Mouse (Mus musculus) lung, adult 2 months (tissue): ENCODE results near the gene Ttc16. TPM values are rescaled to one million over a fixed set of nuclear protein-coding genes. Genes with fewer than 3 reads are reported as not detected.

ENCODE experiments used
- DNase-seq: peaks from one replicate; pipeline ENCODE4 v3.0.0; 2022
- H3K4me1 ChIP-seq: fragments of 200-500 bp; 2 replicates; pipeline ENCODE4 v1.6.1; 2011; ENCODE audit warnings: low read length; ENCODE audit not compliant: control insufficient read depth, insufficient read depth
- H3K4me3 ChIP-seq: fragments of 200-500 bp; replicated peaks from 2 replicates; pipeline ENCODE3; 2011; ENCODE audit warnings: low read depth, mild to moderate bottlenecking, control low read depth, low read length; ENCODE audit errors: extremely low read depth
- CTCF ChIP-seq: fragments of 200-500 bp; IDR thresholded peaks from 2 replicates; pipeline ENCODE4 v1.5.1; 2011; ENCODE audit warnings: mild to moderate bottlenecking, low read length, control low read depth; ENCODE audit not compliant: insufficient read depth
- POLR2A ChIP-seq: fragments of 200-500 bp; IDR thresholded peaks from 2 replicates; pipeline ENCODE4 v1.6.1; 2011; ENCODE audit warnings: low read depth, mild to moderate bottlenecking, control low read depth, low read length, borderline replicate concordance; ENCODE audit errors: extremely low read depth
- WGBS: fragments of 180-500 bp; shearing (Covaris S2); methylation state at CpG from one replicate; pipeline ENCODE4 v1.1.7; 2018; 5-methylcytosine and 5-hydroxymethylcytosine counted together
- polyA plus RNA-seq: library from polyadenylated mRNA; depleted of rRNA; stranded (reverse); fragments of >200 nt; gene quantifications from 2 replicates; pipeline ENCODE4 v1.2.3, GENCODE M21; 2012; rRNA removed

The Ttc16 gene
- polyA plus RNA-seq = 9.7 and 12.0 TPM in 2 replicates

DNA sequence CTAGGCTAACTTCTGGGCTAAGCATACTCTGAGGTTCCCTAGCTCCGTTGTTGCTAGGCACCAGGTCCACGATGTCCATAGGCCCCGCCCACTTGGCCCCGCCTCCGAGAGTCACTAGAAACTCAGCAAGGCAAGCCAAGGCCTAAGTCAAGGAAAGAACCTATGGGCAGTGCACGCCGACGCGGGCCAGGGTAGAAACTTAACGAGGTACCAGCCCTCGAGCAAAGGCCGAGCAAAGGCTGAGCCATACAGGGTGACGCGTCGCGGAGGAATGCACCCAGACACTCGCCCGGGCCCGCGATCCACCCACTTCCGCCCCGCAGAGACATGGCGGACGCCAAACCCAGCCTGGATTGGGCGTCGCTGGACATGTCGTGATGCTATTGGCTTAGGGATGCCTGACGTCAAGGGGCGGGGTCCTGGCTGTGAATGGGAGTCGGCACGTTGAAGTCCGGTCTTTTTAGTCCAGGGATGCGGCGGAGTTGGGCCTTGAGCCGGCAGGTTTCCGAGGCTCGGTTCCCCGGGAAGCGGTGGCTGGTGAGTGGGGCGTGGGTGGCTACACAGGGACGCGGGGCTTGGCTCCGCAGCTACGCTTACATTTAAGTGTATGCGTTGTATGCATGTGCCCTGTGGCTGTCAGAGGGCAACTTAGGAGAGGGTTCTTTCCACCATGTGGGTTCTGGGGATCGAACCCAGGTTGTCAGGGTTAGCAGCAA lies at the start of gene Ttc16, which contains the start of gene Ptrh1:
TSS of gene Ttc16 (minus strand) at position 275 of the 716 bp plus-strand sequence.
TSS of gene Ptrh1 (plus strand) at position 428 of the 716 bp plus-strand sequence.
- peak; percentile 99 for DNase-seq
- Histone ChIP-seq H3K4me3 (peak within 1 kb of the TSS; percentile 72), H3K4me1 (no peaks in the 10 kb centered on the region)
- TF ChIP-seq POLR2A (peak; percentile 36; the same call in 1 of the 2 replicates), CTCF (no peak)
- WGBS = under 1% methylated on average over 46 of the region's 46 CpGs

DNA sequence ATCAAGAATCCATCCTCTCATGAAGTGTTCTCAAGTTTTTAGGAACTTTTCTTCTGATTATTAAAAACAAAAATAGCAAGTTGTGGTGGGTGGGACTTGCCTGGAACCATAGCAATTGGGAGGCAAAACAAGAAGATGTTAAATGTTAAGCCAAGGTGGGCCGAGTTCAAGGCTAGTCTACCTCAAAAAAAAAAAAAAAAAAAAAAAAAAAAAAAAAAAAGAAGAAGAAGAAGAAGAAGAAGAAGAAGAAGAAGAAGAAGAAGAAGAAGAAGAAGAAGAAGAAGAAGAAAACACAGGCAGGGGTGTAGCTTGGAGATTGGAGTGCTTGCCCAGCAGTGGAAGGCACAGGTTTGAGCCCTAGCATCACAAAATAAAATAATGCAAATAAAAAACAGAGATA lies 49.3 kb upstream of the Ttc16 start:
- no peak overlapping the region for H3K4me3 ChIP-seq
- TF ChIP-seq POLR2A = no peak
- no peak for TF ChIP-seq CTCF
- H3K4me1 ChIP-seq = peaks cover 6% of the 10 kb centered on the region; the same call in 1 of the 2 replicates
- WGBS = 75% methylated on average over 1 of the region's 1 CpGs
- no peak for DNase-seq

DNA sequence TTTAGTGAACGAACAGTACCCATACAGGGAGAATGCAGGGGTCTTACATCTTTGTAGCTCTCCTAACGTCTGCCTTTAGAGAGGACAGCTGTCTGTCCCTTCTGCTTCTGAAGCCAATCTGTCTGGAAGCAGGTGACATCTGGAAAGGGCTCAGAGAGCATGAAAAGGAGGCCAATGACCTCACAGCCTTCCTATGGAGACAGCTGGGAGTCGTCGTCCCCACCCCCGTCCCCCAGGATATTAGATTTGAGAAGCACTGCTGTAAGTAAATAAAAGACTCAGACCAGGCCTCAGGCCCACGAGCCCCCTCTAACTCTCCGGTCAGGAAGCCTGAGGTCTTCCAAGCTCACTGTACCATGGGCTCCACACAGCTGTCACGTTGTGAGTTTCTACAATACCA lies 48.7 kb upstream of the Ttc16 start:
- Histone ChIP-seq H3K4me1 (peaks cover 6% of the 10 kb centered on the region; the same call in 1 of the 2 replicates), H3K4me3 (no peak overlapping the region)
- DNase-seq = no peak
- WGBS = 47% methylated on average over 8 of the region's 8 CpGs
- no peak for TF ChIP-seq POLR2A
- no peak for TF ChIP-seq CTCF

DNA sequence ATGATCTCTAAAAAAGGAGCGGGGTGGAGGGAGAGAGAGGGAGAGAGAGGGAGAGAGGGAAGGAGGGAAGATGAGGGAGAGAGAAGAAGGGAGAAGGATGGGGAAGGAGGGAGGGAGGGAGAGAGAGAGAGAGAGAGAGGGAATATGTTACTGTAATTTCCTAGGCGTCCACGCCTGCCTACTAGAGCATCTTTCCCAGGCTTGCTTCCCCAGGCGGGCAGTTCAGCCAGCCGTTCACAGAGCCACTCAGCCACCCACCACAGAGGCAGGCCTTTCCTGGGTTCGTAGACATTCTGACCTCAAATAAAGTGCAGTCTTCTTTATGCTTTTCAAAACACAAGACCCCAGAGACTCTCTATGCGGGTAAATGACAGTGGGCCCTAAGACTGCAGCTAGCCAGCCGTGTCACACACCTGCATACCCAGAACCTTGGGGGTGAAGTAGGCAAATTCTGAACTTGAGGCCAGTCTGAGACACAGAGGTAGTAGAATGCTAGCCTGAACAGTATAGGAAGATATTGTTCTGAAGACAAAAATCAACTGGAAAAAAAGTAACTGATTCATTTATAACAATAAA lies 48.2 kb upstream of the Ttc16 start:
- Histone ChIP-seq H3K4me3 (no peak overlapping the region), H3K4me1 (peaks cover 6% of the 10 kb centered on the region; the same call in 1 of the 2 replicates)
- 75% methylated on average over 8 of the region's 8 CpGs for WGBS
- TF ChIP-seq POLR2A = no peak
- TF ChIP-seq CTCF = no peak
- DNase-seq = no peak

DNA sequence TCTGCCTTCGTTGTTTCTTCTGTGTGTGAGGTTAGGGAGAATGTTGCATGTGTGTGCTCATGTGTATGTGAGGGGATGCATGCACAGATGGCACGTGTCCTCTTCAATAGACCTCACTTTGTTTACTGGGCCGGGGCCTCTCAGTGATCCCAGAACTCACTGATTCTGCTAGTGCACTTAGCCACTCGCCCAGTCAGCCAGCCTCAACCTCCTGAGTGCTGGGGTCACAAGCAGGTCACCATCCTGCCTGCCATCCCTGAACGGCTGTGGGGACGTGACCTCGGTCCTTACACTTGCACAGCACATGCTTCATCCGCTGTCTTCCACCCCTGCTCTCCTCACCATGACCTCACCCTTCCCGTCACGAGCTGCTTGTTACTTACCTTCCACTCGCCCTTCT lies 47.7 kb upstream of the Ttc16 start:
- DNase-seq = no peak
- 45% methylated on average over 11 of the region's 11 CpGs for WGBS
- no peak for TF ChIP-seq CTCF
- TF ChIP-seq POLR2A = no peak
- no peak overlapping the region for H3K4me3 ChIP-seq
- peaks cover 6% of the 10 kb centered on the region; the same call in 1 of the 2 replicates for H3K4me1 ChIP-seq

DNA sequence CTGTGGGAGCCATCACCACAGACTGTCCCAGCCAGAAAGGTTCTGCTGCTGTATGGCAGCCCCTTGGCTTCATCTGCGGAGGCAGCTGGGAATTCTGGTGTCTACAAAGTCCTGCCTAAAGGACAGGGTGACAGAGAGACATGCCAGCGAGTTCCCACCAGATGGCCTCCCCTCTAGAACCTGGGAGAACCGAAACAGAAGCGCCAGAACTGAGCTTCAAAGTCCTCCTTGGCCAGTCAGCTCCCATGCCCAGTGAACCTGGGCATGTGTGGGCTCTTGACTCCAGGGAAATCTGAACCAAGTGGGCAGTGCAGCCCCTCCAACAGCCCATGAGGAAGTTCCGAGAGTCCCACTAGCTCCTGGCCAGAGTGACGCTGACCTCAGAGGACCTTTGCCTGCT lies 47.2 kb upstream of the Ttc16 start:
- no peak for DNase-seq
- 80% methylated on average over 6 of the region's 6 CpGs for WGBS
- Histone ChIP-seq H3K4me3 (no peak overlapping the region), H3K4me1 (peaks cover 6% of the 10 kb centered on the region; the same call in 1 of the 2 replicates)
- TF ChIP-seq CTCF = no peak
- no peak for TF ChIP-seq POLR2A

DNA sequence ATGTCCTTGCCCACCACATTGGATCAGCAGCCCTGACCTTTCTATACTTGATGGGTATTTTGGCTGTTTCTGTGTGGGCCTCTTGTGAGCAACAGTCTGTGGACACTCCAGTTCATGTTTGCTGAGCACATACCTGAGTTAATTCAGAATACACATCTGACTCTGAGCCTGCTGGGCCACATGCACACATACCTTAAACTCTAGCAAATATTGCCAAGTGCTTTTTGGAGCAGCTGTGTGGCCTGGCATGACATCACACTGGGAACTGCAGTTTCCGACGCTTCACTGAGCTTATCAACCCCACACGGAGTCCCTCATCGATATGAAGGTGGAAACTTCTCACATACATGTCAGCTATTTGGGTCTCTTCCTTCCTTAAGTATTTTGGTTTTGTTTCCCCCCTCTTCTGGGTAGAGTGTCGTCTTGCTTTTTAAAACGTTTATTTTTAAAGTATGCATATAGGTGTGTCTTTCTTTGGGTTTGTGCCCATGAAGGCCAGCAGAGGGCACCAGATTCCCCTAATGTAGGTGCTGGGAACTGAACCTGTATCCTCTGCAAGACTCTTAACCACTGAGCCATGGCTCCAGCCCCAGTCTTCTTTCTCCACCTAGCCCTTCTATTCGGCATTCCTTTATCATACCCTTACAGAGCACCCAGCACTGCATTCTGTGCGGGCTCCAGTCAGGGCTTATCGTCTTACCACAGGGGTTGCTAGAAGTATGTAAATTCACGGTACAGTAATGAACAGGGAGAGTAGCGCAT lies 45.8 kb upstream of the Ttc16 start:
- no peak overlapping the region for H3K4me3 ChIP-seq
- H3K4me1 ChIP-seq = peaks cover 9% of the 10 kb centered on the region; the same call in 1 of the 2 replicates
- WGBS = 61% methylated on average over 11 of the region's 11 CpGs
- DNase-seq = peak; percentile 41
- TF ChIP-seq POLR2A = no peak
- TF ChIP-seq CTCF = peak; percentile 52

DNA sequence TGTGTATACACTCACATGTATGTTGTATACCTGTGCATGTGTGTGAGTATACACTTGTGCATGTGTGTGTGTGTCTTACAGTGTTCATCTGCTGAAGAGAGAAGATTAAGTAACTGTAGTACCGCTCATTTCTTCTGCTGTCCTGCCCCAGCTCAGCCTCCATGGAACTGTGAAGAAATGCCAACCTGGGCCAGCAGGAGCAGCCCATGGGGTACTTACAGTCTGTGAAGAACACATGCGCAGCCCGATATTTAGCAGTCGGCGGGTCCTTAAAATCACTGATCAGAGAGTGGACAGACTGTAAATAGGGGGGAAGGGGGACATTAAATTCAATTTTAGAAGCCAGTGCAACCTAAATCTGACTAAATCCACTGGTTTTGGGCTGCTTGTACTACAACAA lies 42.8 kb upstream of the Ttc16 start:
- 91% methylated on average over 5 of the region's 5 CpGs for WGBS
- no peak for TF ChIP-seq CTCF
- TF ChIP-seq POLR2A = no peak
- peaks cover 6% of the 10 kb centered on the region; the same call in 1 of the 2 replicates for H3K4me1 ChIP-seq
- no peak overlapping the region for H3K4me3 ChIP-seq
- DNase-seq = no peak

DNA sequence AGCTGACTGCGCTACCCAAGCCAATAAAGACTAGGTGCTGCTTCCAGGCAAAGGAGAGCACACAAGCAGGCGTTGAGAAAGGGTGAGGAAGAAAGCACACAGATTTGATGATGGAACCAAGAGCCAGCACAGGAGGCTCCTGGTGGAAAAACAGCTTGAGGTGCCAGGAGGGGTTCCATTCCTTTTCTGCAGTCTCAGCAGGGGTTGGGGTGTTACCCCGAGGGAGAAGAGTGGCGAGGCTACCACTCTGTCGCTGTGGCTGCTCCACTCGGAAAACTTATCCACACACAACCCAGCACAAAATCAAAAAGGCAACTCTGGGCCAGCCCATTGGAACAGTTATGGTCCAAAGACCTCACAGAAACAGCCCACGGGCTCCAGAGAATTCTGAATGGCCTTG lies 42.2 kb upstream of the Ttc16 start:
- no peak for DNase-seq
- Histone ChIP-seq H3K4me3 (no peak overlapping the region), H3K4me1 (peaks cover 5% of the 10 kb centered on the region; the same call in 1 of the 2 replicates)
- no peak for TF ChIP-seq CTCF
- no peak for TF ChIP-seq POLR2A
- 75% methylated on average over 7 of the region's 7 CpGs for WGBS
